Mouse (Mus musculus) embryonic fibroblast, embryonic 13.5 days (primary cell): ENCODE measurements around the gene Hspg2. TPM values are rescaled to one million over a fixed set of nuclear protein-coding genes. Genes with fewer than 3 reads are reported as not detected.
A peak's percentile ranks its signal among the peaks of the same experiment; 100 is the strongest.

Experiments
- H3K27ac ChIP-seq: 2 replicates; pipeline ENCODE4 v1.5.1; 2012; ENCODE audit warnings: low read length, control low read depth, inconsistent platforms; ENCODE audit not compliant: insufficient read depth
- H3K4me1 ChIP-seq: 2 replicates; pipeline ENCODE4 v1.6.1; 2011; ENCODE audit warnings: low read length; ENCODE audit not compliant: control insufficient read depth, insufficient read depth
- H3K4me3 ChIP-seq: 2 replicates; pipeline ENCODE4 v1.5.1; 2011; ENCODE audit warnings: mild to moderate bottlenecking, control low read depth, low read length; ENCODE audit not compliant: insufficient read depth
- CTCF ChIP-seq: IDR thresholded peaks from 2 replicates; pipeline ENCODE4 v1.5.1; 2011; ENCODE audit warnings: mild to moderate bottlenecking, control low read depth, low read length, moderate library complexity, borderline replicate concordance; ENCODE audit not compliant: insufficient read depth
- POLR2A ChIP-seq: IDR thresholded peaks from 2 replicates; pipeline ENCODE4 v1.6.1; 2011; ENCODE audit warnings: low read depth, mild to moderate bottlenecking, control low read depth, low read length, moderate library complexity
- polyA plus RNA-seq: library from polyadenylated mRNA; stranded (reverse); fragments of >200 nt; gene quantifications from 2 replicates; pipeline ENCODE4 v1.2.4, GENCODE M21; 2011; ENCODE audit warnings: low read depth; ENCODE audit not compliant: missing spikeins, insufficient read length

Gene Hspg2
- polyA plus RNA-seq, 1 experiment, result 271 TPM

DNA sequence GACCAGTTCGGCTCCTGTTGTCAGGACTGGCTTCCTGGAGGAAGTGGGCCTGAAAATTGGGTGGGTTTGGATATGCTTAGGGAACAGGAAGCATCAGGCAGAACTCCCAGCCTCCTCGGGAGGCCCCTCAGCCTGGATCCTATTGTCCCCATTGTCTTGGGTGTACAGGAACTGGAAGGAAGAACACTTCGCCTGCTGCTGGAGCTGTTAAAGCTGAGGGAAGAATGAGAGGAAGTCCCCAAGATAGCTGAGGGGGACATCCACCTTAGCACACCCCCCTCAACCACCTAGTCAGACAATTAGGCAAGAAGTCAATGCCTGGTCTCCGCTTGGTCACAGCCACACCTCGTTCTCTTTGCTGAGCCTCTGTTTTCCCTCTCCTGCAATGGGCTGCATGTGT is 9.7 kb downstream of the Hspg2 start:
- Histone ChIP-seq H3K27ac (peak overlapping the region; percentile 98), H3K4me1 (peaks cover 45% of the 10 kb centered on the region), H3K4me3 (no peak overlapping the region)
- TF ChIP-seq POLR2A (no peak), CTCF (no peak)

DNA sequence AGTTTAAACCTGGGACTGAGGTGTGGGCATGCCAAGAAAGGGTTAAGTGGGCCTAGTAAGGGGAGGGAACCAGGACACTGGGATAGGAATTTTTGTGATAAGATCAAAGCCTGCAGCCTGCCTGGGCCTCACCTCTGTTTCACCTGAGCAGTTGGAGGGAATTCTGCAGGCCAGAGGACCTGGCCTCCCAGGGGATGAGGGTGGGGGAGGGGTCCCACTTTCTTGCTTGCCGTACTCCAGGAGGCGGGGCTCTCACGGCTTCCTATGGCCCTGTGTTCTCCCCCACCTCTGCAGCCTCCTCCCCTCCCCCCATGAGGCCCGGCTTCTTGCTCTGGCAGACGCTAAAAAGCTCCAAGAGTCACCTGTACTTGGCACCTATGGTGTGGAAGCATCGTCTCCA is 11.2 kb downstream of the Hspg2 start:
- Histone ChIP-seq H3K4me3 (no peak overlapping the region), H3K27ac (no peak overlapping the region), H3K4me1 (peaks cover 47% of the 10 kb centered on the region)
- TF ChIP-seq CTCF (no peak), POLR2A (no peak)

DNA sequence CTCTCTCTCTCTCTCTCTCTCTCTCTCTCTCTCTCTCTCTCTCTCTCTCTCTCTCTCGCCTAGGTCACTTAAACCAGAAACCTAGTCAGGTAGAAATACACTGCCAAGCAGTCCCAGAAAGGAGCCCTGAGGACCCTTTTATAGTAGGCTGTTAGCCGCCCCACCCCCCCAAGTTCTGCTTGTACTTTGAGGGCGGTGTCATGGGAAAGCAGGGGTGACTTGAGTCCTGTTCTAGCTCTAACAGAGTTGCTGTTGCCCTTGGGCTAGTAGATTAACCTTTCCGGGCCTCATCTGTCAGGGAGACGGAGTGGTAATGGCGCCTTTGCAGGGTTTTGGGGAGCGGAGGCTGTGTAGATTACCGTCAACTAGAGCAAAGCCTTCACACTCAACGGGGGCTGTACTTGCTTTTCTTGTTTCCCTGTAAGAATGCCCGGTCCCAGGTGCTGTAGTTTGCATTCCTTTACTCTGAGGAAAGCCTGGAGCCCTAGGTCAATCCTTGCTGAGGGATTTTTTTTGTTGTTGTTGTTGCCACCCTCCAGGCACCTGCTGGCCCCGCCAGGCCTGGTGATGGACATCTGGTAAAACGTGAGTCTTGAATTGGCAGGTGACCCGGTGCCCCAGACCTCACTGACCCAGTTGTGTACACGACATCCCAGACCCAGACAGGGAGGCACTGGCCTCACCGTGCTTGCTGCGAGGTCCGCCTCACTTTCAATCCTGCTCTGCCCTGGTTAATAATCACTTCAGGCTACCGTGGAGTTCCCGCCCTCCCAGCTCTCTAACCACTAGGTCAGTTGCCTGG is 11.8 kb downstream of the Hspg2 start:
- TF ChIP-seq POLR2A (no peak), CTCF (no peak)
- H3K4me1 ChIP-seq, result peaks cover 52% of the 10 kb centered on the region
- peak overlapping the region; percentile 3; the same call in 1 of the 2 replicates for H3K27ac ChIP-seq
- H3K4me3 ChIP-seq, result no peak overlapping the region

DNA sequence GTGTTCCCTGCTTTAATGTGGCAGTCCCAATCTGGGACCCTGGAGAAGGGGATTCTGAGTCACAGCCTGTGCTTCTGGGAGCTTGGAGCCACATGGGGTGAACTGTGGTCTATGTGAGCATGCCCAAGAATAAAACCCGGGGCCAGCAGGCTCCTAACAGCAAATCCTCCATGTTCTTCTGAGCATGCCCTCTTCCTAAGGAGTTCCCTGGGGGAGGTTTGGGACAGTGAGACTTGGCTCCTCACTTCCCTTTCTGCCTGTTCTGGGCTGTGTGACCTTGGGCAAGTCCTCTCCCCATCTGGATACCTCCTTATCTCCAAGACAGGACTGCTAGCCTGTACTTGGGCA is 12.4 kb downstream of the Hspg2 start:
- Histone ChIP-seq H3K27ac (peak overlapping the region; percentile 3; the same call in 1 of the 2 replicates), H3K4me3 (no peak overlapping the region), H3K4me1 (peaks cover 54% of the 10 kb centered on the region)
- no peak for TF ChIP-seq CTCF
- no peak for TF ChIP-seq POLR2A

DNA sequence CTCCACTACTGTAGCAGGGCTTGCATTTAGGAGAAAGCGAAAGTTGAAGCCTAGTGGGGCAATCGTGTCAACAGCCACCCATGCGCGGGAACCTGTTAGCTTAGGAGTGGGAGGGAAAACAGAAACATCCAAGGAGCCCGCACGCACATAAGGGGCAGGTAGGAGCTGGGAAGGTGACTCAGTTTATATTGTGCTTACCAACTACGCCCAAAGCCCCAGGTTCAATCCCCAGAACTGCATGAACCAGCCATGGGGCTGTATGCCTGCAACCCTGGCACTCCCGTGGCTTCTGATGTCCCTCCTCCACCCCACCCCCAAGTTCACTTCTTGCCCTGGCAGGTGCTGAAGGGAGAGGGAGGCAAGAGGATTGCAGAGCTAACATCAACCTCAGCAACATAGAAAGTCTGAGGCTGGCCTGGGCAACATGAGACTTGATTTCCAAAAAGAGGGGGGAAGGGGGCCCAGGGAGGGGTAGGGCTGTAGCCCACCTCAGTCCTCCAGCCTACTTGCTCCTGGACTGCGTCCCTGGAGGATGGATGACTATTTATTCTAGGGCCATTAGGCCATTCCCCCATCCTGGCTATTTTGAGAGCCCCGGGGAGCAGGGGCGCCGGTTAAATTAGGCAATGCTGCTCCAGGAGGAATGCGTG is 12.9 kb downstream of the Hspg2 start:
- TF ChIP-seq CTCF (no peak), POLR2A (no peak)
- H3K4me3 ChIP-seq, result no peak overlapping the region
- H3K27ac ChIP-seq, result 0 out of 2 replicates have a peak overlapping the region, but pooled peaks have one; percentile 7

DNA sequence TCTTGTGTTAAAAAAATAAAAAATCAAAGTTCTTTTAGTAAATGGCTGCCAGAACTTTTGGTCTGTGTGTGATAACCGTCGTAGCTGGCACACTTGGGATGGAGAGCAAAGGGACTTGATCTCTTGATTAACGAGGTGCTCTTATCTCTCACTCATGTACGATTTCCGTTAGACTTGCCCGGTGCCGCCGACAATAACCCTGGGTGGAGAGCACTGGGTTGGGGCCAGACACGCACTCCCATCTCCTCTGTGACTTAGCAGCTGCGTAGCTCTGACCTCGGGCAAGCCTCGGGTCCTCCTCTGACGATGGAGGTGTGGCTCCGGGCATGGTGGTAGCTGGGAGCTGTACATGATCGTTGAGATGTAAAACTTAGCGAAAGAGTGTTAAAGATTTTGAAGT is 15.3 kb downstream of the Hspg2 start:
- Histone ChIP-seq H3K4me1 (peaks cover 56% of the 10 kb centered on the region), H3K4me3 (no peak overlapping the region), H3K27ac (peak overlapping the region; percentile 99; the same call in 1 of the 2 replicates)
- TF ChIP-seq POLR2A (no peak), CTCF (no peak)

More for the DNA sequence above, 12.9 kb downstream of the Hspg2 start:
- peaks cover 55% of the 10 kb centered on the region for H3K4me1 ChIP-seq

DNA sequence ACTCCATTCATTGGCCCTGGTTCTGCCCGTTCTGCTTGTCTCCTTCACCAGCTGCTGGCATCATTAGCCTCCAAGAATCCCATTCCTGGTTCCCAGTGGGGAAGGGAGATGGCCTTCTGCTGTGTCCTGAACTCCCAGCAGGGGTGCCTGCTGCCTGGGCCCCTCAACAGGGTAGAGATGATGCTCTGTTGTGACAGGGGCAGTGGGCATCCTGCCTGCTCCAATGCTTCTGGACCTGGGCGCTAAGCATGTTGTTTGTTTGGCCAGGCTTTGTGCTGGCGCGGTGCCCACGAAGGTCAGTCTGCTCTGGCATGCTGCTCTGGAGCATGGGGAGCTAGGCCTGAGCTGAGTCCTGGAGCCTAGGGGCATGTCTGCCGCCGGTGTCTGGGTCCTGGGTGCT is 16.0 kb downstream of the Hspg2 start:
- TF ChIP-seq POLR2A (no peak), CTCF (no peak)
- Histone ChIP-seq H3K4me1 (peaks cover 53% of the 10 kb centered on the region), H3K4me3 (no peak overlapping the region), H3K27ac (peak overlapping the region; percentile 99; the same call in 1 of the 2 replicates)

DNA sequence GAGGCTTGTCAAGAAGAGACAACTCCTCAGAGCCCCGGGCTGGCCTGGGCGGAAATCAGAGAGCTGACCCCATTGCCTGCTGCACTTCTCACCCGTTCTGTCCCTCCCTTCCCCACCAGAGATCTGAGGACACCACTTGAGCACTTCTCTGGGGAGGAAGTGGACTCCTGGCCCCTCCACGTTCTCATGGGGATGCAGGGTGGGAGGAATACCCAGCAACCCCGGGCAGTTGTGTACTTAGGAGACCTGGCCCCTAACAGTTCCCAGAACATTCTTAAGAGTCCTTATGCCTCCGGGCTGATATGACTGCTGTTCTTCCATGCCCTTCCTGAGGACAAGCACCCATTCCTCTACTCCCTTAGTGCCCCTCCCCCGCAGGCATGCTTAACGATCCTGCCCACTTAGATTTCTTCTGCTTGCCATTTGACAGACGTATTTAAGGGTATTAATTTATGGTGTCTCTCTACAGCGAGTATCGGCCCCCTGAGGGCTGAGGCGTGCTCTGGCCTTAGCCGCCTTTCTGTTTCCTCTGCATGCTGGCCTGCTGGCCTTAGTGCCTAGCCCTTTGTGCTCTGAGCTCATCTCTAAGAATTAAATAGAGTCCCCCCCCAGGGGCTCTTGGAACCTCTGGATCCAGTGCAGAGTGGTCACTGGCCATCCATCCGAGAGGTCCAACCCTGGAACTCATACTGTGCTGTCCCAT is 16.8 kb downstream of the Hspg2 start:
- H3K27ac ChIP-seq, result peak overlapping the region; percentile 99
- no peak overlapping the region for H3K4me3 ChIP-seq
- TF ChIP-seq CTCF (no peak), POLR2A (no peak)
- H3K4me1 ChIP-seq, result peaks cover 57% of the 10 kb centered on the region

DNA sequence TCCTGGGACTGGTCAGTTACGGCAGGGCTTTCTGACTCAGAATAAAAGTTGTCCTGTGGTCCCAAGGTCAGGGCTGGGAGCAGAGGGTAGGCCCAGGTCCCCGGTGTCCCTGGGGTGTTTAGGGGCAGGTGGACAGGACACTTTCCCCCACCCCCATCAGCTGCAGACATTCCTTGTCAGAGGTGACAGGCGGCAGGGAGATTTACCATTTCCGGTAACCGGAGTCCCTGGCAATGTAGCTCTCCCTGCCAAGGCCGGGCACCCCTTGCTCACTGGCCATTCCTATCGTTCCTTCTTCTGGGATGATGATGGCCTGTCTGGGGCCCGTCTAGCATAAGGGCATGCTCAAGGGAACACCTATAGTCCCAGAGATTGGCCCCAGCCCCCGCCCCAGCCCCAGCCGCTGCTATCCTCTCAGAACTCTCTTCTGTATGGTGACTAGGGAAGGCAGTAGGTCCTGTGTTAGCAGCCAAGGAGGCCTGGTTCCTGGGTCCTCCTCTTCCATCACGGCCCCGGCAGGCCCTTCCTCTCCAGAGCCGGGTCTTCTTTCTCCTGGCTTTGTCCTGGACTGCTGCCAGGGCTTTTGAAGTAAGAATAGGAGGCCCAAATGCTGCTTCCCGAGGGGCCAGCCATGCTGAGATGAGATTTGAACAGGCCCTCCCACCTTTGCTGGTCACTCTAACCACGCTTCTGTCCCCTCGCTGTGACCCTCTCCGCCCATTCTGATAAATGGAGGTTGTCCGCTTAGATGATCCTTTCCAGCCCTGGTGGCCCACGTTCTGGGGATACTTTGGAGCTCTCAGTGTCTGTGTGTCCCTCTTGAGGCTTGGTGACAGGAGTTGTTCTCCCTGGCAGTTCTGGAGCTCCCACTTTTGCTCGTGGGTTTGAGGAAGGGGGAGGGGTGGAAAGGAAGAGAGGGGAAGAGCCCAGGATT is 17.8 kb downstream of the Hspg2 start:
- peak overlapping the region; percentile 99 for H3K27ac ChIP-seq
- peaks cover 54% of the 10 kb centered on the region for H3K4me1 ChIP-seq
- H3K4me3 ChIP-seq, result no peak overlapping the region
- no peak for TF ChIP-seq POLR2A
- TF ChIP-seq CTCF, result no peak
